Mouse (Mus musculus): ENCODE results near the gene Nfia.

The Nfia gene

GRCm38 (mm10) chr4:98097013-98097566 is 324.6 kb downstream of the Nfia start:
- DNase-seq (ENCODE audit: low read depth in 2 of 2, low spot score in 2 of 2): peak in 1 of 2 experiments; percentile 29

- no peak for DNase-seq (ENCODE audit: low read depth in 2 of 2, low spot score in 2 of 2)
These were observed 326.1 kb downstream of the Nfia start for GRCm38 (mm10) chr4:98098663-98099062.

GRCm38 (mm10) chr4:98099433-98099832 is 326.9 kb downstream of the Nfia start:
- DNase-seq (ENCODE audit: low read depth in 2 of 2, low spot score in 2 of 2): no peak

- no peak for DNase-seq (ENCODE audit: low read depth in 2 of 2, low spot score in 2 of 2)
These were observed 328.9 kb downstream of the Nfia start for GRCm38 (mm10) chr4:98101153-98102096.

- no peak for DNase-seq (ENCODE audit: low read depth in 2 of 2, low spot score in 2 of 2)
These were observed 330.2 kb downstream of the Nfia start for GRCm38 (mm10) chr4:98102625-98103336.

GRCm38 (mm10) chr4:98103337-98103666 is 330.8 kb downstream of the Nfia start:
- no peak for DNase-seq (ENCODE audit: low read depth in 2 of 2, low spot score in 2 of 2)

- DNase-seq (ENCODE audit: low read depth in 2 of 2, low spot score in 2 of 2): no peak
These were observed 331.6 kb downstream of the Nfia start for GRCm38 (mm10) chr4:98104161-98104560.

GRCm38 (mm10) chr4:98104911-98105702 is 332.6 kb downstream of the Nfia start:
- DNase-seq (ENCODE audit: low read depth in 2 of 2, low spot score in 2 of 2): no peak

- DNase-seq (ENCODE audit: low read depth in 2 of 2, low spot score in 2 of 2): no peak
These were observed 333.4 kb downstream of the Nfia start for GRCm38 (mm10) chr4:98105971-98106370.

- no peak for DNase-seq (ENCODE audit: low read depth in 2 of 2, low spot score in 2 of 2)
These were observed 334.0 kb downstream of the Nfia start for GRCm38 (mm10) chr4:98106445-98107092.

GRCm38 (mm10) chr4:98107093-98107453 is 334.5 kb downstream of the Nfia start:
- no peak for DNase-seq (ENCODE audit: low read depth in 2 of 2, low spot score in 2 of 2)

- DNase-seq (ENCODE audit: low read depth in 2 of 2, low spot score in 2 of 2): no peak
These were observed 335.6 kb downstream of the Nfia start for GRCm38 (mm10) chr4:98107936-98108675.

GRCm38 (mm10) chr4:98108676-98109016 is 336.1 kb downstream of the Nfia start:
- no peak for DNase-seq (ENCODE audit: low read depth in 2 of 2, low spot score in 2 of 2)

GRCm38 (mm10) chr4:98109064-98109463 is 336.5 kb downstream of the Nfia start:
- DNase-seq (ENCODE audit: low read depth in 2 of 2, low spot score in 2 of 2): peak in 1 of 2 experiments; percentile 23

- no peak for DNase-seq (ENCODE audit: low read depth in 2 of 2, low spot score in 2 of 2)
These were observed 337.4 kb downstream of the Nfia start for GRCm38 (mm10) chr4:98109911-98110310.

- peak; percentile 31 to 45 for DNase-seq (ENCODE audit: low read depth in 2 of 2, low spot score in 2 of 2)
These were observed 340.9 kb downstream of the Nfia start for GRCm38 (mm10) chr4:98113289-98114024.

- DNase-seq (ENCODE audit: low read depth in 2 of 2, low spot score in 2 of 2): no peak
These were observed 342.4 kb downstream of the Nfia start for GRCm38 (mm10) chr4:98114966-98115365.

- DNase-seq (ENCODE audit: low read depth in 2 of 2, low spot score in 2 of 2): no peak
These were observed 342.9 kb downstream of the Nfia start for GRCm38 (mm10) chr4:98115401-98115800.

GRCm38 (mm10) chr4:98116046-98116445 is 343.5 kb downstream of the Nfia start:
- no peak for DNase-seq (ENCODE audit: low read depth in 2 of 2, low spot score in 2 of 2)
